Mouse (Mus musculus) hindbrain, embryonic 12.5 days (tissue): ENCODE measurements around the gene Nfe2l1. TPM values are rescaled to one million over a fixed set of nuclear protein-coding genes. Genes with fewer than 3 reads are reported as not detected.
"Not testable (repeated sequence)": the region's sequence is repeated elsewhere in the genome, so short reads cannot be mapped to it uniquely, and the experiment has no call there.

ENCODE experiments used
- ATAC-seq: fragments of 200-750 bp; cut with Nextera tagmentation; 2 replicates; pipeline ENCODE4 v1.8.0; 2017; ENCODE audit warnings: moderate TSS enrichment; ENCODE audit not compliant: low FRiP score
- H3K27ac ChIP-seq: fragments of 300-500 bp; sonication (generic); 2 replicates; pipeline ENCODE4 v1.5.1; 2016; ENCODE audit warnings: mild to moderate bottlenecking
- H3K27me3 ChIP-seq: fragments of 300-500 bp; sonication (generic); 2 replicates; pipeline ENCODE4 v1.6.1; 2016; ENCODE audit warnings: mild to moderate bottlenecking
- H3K36me3 ChIP-seq: fragments of 300-500 bp; sonication (generic); 2 replicates; pipeline ENCODE4 v1.6.1; 2016; ENCODE audit warnings: mild to moderate bottlenecking
- H3K4me1 ChIP-seq: fragments of 300-500 bp; sonication (generic); 2 replicates; pipeline ENCODE4 v1.6.1; 2016
- H3K4me2 ChIP-seq: fragments of 300-500 bp; sonication (generic); replicated peaks from 2 replicates; pipeline ENCODE4 v1.6.1; 2016; ENCODE audit warnings: mild to moderate bottlenecking
- H3K4me3 ChIP-seq: fragments of 300-500 bp; sonication (generic); 2 replicates; pipeline ENCODE4 v1.5.1; 2016; ENCODE audit warnings: mild to moderate bottlenecking
- H3K9ac ChIP-seq: fragments of 300-500 bp; sonication (generic); 2 replicates; pipeline ENCODE4 v1.6.1; 2016; ENCODE audit warnings: mild to moderate bottlenecking, moderate library complexity
- H3K9me3 ChIP-seq: fragments of 300-500 bp; sonication (generic); replicated peaks from 2 replicates; pipeline ENCODE4 v1.6.1; 2016; ENCODE audit warnings: mild to moderate bottlenecking
- WGBS: fragments of 180-500 bp; shearing (Covaris S2); methylation state at CpG from one replicate; pipeline ENCODE4 v1.1.7; 2016; 5-methylcytosine and 5-hydroxymethylcytosine counted together
- polyA plus RNA-seq: library from polyadenylated mRNA; unstranded; fragments of >200 nt; fragmentation: Nextera tagmentation; extraction: Ambion mirVana; gene quantifications from 2 replicates; pipeline ENCODE4 v1.2.1, GENCODE M21; 2016

The Nfe2l1 gene
- polyA plus RNA-seq, 1 experiment from 2014 or later: 88.2 TPM

DNA sequence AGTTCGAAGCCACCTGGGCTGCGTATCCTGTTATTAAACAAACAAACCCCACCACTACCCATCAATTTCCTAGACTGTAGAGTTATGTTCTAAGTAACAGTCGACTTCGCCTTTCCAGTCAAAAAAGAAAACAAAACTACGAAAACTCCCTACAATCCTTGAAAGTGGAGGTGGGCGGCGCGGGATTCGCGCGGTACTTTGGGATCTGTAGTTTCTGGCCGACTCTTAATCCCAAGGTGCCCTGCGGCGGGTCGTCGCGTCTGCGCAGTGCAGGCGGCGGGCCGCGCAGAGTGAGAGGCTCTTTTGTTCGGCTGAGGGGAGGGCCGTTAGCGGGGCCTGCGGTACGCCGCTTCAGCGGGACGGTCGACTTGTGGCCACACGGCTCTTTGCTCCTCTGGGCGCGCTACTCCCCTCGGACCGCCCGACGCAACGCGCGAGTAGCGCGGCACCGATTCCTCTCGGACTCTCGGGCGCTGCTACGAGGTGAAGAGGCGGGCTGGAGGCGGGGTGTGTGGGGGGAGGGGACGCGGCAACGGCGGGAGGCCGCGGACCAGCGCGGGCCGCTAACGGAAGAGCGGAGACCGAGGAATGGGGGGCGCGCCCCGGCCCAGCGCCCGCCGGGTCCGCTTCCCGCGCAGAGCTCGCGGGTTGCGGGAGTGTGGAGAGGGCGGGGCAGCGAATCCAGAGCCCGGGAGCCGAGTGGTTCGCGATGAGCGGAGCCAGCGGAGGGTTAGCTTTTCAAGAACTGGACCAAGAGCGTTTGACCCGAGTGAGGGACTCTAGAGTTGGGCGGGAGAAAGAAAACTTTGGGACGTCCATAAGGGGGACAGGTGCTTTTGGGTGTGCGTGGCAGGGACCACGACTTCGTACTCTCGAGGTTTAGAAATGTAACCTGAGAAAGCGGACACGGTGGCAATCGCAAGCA lies 40.6 kb downstream of the Nfe2l1 start, which contains the start of gene Cbx1:
TSS of gene Cbx1 (plus strand) at position 257 of the 925 bp plus-strand sequence.
- 1% methylated on average over 89 of the region's 93 CpGs for WGBS
- no peaks in the 10 kb centered on the region for H3K9me3 ChIP-seq
- ATAC-seq: peak; percentile 97

DNA sequence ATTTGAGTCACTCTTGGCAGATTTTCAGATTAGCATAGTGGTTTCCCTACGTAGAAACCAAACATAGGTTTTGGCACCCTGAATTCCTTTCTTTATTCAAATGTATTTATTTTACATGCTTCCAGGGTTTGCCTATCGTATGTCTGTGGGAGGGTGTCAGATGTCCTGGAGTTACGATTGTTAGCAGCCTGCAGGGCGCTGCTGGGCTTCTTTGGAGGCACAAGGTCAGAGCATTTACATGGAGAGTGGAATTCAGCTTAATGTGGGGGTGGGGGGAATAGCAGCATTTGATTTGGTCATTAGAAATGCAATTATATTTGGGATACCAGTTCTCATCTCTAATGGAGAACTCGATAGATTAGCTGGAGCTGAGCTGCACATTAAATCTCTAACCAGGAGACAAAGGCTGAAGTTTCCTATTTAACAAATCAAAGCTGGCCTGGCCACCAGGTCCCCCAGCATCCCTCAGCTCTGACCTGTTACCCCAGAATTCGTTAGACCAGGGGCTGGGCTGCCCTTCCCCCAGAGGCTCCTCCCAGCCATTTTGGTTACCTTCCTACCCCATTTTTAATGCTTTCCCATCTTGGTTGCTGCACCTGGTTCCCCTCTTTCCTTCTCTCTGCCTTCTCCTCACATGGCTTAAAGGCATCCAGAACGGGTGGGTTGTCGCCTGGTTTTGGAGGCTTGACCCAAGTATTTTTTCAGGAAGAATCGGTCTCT lies 42.9 kb downstream of the Nfe2l1 start:
- ATAC-seq: no peak
- H3K4me1 ChIP-seq: peaks cover 19% of the 10 kb centered on the region
- WGBS: 34% methylated on average over 9 of the region's 9 CpGs
- no peak overlapping the region for H3K9ac ChIP-seq
- H3K4me3 ChIP-seq: no peak overlapping the region
- H3K36me3 ChIP-seq: no peaks in the 10 kb centered on the region
- H3K9me3 ChIP-seq: no peaks in the 10 kb centered on the region
- no peak overlapping the region for H3K4me2 ChIP-seq
- H3K27ac ChIP-seq: no peak overlapping the region
- H3K27me3 ChIP-seq: no peaks in the 10 kb centered on the region

More for the DNA sequence above, 40.6 kb downstream of the Nfe2l1 start, which contains the start of gene Cbx1:
- H3K4me1 ChIP-seq: peaks cover 33% of the 10 kb centered on the region
- no peaks in the 10 kb centered on the region for H3K27me3 ChIP-seq
- H3K27ac ChIP-seq: peak within 1 kb of the TSS; percentile 98
- peak within 1 kb of the TSS; percentile 91 for H3K9ac ChIP-seq
- H3K4me3 ChIP-seq: peak within 1 kb of the TSS; percentile 95
- no peaks in the 10 kb centered on the region for H3K36me3 ChIP-seq
- H3K4me2 ChIP-seq: peak within 1 kb of the TSS; percentile 79

- not testable (repeated sequence) for H3K4me3 ChIP-seq, H3K27me3 ChIP-seq, H3K9me3 ChIP-seq, H3K9ac ChIP-seq, H3K36me3 ChIP-seq, H3K4me2 ChIP-seq, H3K4me1 ChIP-seq, ATAC-seq, H3K27ac ChIP-seq
- WGBS: 11% methylated on average over 7 of the region's 7 CpGs
Measured at GRCm38 (mm10) chr11:96784847-96785246, 44.9 kb downstream of the Nfe2l1 start.

GRCm38 (mm10) chr11:96781425-96781824 lies 48.3 kb downstream of the Nfe2l1 start:
- Histone ChIP-seq H3K9me3 (no peaks in the 10 kb centered on the region), H3K4me1 (peaks cover 6% of the 10 kb centered on the region), H3K9ac (no peak overlapping the region), H3K36me3 (no peaks in the 10 kb centered on the region), H3K27ac (no peak overlapping the region), H3K4me2 (no peak overlapping the region), H3K4me3 (no peak overlapping the region), H3K27me3 (no peaks in the 10 kb centered on the region)
- WGBS: 74% methylated on average over 2 of the region's 2 CpGs
- no peak for ATAC-seq

DNA sequence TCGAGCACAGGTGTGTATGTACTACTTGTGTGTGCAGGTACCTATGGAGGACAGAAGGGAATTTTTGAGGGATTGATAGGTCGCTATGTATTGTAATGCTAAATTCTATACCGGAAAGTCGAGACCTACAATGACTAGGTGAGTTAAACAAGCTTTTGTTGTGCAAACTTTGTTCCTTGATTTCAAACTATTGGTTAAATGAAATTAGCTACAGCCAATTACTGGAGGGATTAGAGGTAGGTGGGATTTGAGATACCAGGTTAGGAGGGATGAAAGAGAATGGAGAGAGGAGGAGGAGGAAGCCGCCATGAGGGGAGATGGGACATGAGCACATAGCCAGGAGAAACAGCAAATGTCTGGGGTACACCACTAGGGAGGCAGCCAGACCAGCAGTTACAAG lies 49.5 kb downstream of the Nfe2l1 start:
- Histone ChIP-seq H3K9me3 (no peaks in the 10 kb centered on the region), H3K4me2 (no peak overlapping the region), H3K36me3 (no peaks in the 10 kb centered on the region), H3K27ac (no peak overlapping the region), H3K9ac (no peak overlapping the region), H3K27me3 (no peaks in the 10 kb centered on the region), H3K4me3 (no peak overlapping the region), H3K4me1 (peaks cover 13% of the 10 kb centered on the region)
- 74% methylated on average over 5 of the region's 5 CpGs for WGBS
- no peak for ATAC-seq

DNA sequence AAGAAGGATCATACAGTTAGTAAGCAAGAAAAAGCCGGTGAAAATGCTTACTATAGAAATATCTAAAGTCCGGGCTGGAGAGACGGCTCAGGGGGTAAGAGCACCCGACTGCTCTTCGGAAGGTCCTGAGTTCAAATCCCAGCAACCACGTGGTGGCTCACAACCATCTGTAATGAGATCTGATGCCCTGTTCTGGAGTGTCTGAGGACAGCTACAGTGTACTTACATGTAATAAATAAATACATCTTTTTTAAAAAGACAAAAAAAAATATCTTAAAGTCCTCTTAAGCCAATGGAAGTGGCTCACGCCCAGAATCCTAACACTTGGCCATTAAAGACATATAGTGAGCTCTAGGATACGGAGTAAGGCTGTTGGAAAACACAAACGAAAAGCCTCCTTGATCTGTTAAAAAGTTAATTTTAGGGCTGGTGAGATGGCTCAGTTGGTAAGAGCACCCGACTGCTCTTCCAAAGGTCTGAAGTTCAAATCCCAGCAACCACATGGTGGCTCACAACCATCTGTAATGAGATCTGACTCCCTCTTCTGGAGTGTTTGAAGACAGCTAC lies 51.6 kb downstream of the Nfe2l1 start:
- not testable (repeated sequence) for H3K9me3 ChIP-seq, H3K27me3 ChIP-seq, H3K36me3 ChIP-seq, ATAC-seq
- Histone ChIP-seq H3K4me2 (peak overlapping the region; percentile 83), H3K9ac (peak overlapping the region; percentile 45; the same call in 1 of the 2 replicates), H3K4me1 (peaks cover 13% of the 10 kb centered on the region), H3K4me3 (peak overlapping the region; percentile 75), H3K27ac (peak overlapping the region; percentile 67)
- 73% methylated on average over 10 of the region's 10 CpGs for WGBS

GRCm38 (mm10) chr11:96776968-96777962 lies 52.5 kb downstream of the Nfe2l1 start, which contains the start of gene Snx11:
Gene Snx11 (minus strand): TSS chr11:96777559.
- 2% methylated on average over 59 of the region's 59 CpGs for WGBS
- Histone ChIP-seq H3K36me3 (peaks cover 11% of the 10 kb centered on the region), H3K9me3 (no peaks in the 10 kb centered on the region), H3K4me3 (peak within 1 kb of the TSS; percentile 75), H3K27me3 (no peaks in the 10 kb centered on the region), H3K9ac (peak within 1 kb of the TSS; percentile 80), H3K27ac (peak within 1 kb of the TSS; percentile 67), H3K4me2 (peak within 1 kb of the TSS; percentile 83), H3K4me1 (peaks cover 13% of the 10 kb centered on the region)
- ATAC-seq: peak; percentile 99

GRCm38 (mm10) chr11:96776068-96776467 lies 53.7 kb downstream of the Nfe2l1 start:
- WGBS: 53% methylated on average over 3 of the region's 3 CpGs
- Histone ChIP-seq H3K36me3 (peaks cover 23% of the 10 kb centered on the region), H3K9ac (peak overlapping the region; percentile 80), H3K27ac (no peak overlapping the region), H3K27me3 (no peaks in the 10 kb centered on the region), H3K4me2 (peak overlapping the region; percentile 83), H3K4me1 (peaks cover 13% of the 10 kb centered on the region), H3K4me3 (peak overlapping the region; percentile 75; the same call in 1 of the 2 replicates), H3K9me3 (no peaks in the 10 kb centered on the region)
- ATAC-seq: no peak

DNA sequence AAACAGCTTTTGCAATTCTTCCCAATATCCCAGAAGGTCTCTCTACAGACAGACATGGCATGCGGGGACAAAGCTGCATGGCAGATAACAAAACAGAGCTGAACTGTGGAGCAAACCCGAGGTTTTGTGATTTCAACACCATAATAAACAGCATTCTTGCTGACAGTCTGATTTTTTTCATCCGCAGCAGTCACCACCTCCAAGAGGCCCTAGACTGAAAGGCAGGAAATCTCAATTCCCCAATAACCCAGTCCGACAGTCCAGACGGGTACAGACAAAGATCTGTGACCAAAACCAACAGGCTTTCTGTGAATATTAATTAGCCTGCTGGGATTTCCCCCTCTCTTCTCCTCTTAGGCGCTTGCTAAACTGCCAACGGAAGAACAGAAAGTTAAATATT lies 54.1 kb downstream of the Nfe2l1 start:
- H3K4me2 ChIP-seq: no peak overlapping the region; the same call in 1 of the 2 replicates
- H3K9me3 ChIP-seq: no peaks in the 10 kb centered on the region
- no peak for ATAC-seq
- H3K27ac ChIP-seq: no peak overlapping the region
- H3K27me3 ChIP-seq: no peaks in the 10 kb centered on the region
- 83% methylated on average over 7 of the region's 7 CpGs for WGBS
- peaks cover 27% of the 10 kb centered on the region for H3K36me3 ChIP-seq
- H3K9ac ChIP-seq: no peak overlapping the region
- H3K4me1 ChIP-seq: peaks cover 13% of the 10 kb centered on the region
- no peak overlapping the region for H3K4me3 ChIP-seq

- Histone ChIP-seq H3K9ac (no peak overlapping the region), H3K36me3 (peaks cover 33% of the 10 kb centered on the region), H3K4me2 (no peak overlapping the region), H3K27me3 (no peaks in the 10 kb centered on the region), H3K27ac (no peak overlapping the region), H3K9me3 (no peaks in the 10 kb centered on the region), H3K4me3 (no peak overlapping the region), H3K4me1 (peaks cover 13% of the 10 kb centered on the region)
- ATAC-seq: no peak
- 88% methylated on average over 8 of the region's 8 CpGs for WGBS
Measured at GRCm38 (mm10) chr11:96775063-96775462, 54.7 kb downstream of the Nfe2l1 start.

DNA sequence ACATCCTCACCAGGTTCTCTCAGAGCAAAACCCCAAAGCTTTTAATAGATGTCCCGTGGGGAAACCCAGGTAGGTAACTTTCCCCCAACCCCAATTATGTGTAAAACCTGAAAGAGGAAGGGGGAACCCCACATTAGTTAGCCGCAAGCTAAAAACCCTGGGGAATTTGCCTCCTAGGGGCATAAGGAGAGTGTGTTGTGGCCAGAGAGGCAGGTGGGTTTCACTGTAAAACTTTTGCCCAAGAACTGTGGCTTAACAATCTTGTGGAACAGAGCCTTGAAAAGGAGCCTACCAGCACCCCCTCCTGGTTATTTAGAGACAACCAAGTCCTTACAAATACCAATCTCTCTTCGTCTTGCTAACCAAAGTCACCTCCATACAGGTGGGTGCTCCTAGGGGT lies 55.2 kb downstream of the Nfe2l1 start:
- H3K4me1 ChIP-seq: peaks cover 13% of the 10 kb centered on the region
- no peak overlapping the region for H3K4me2 ChIP-seq
- H3K36me3 ChIP-seq: peaks cover 38% of the 10 kb centered on the region
- H3K9ac ChIP-seq: no peak overlapping the region
- WGBS: 88% methylated on average over 3 of the region's 3 CpGs
- no peaks in the 10 kb centered on the region for H3K9me3 ChIP-seq
- H3K4me3 ChIP-seq: no peak overlapping the region
- no peak for ATAC-seq
- no peaks in the 10 kb centered on the region for H3K27me3 ChIP-seq
- H3K27ac ChIP-seq: no peak overlapping the region
